Mouse (Mus musculus) 3T3-L1 (cell line): ENCODE measurements at regions not wholly inside any gene's neighbourhood (a gene's known extent, or its start where the extent isn't known, plus 50 kb on each side); places are given as distances from the start of the nearest gene placed in this dataset.
"Not testable (repeated sequence)": the region's sequence is repeated elsewhere in the genome, so short reads cannot be mapped to it uniquely, and the experiment has no call there.

Experiments used
- DNase-seq: peaks from one replicate; pipeline ENCODE4 v3.0.0-alpha.2; 2015; ENCODE audit warnings: low read depth, low spot score

- no peak for DNase-seq
Measured at GRCm38 (mm10) chr10:120284785-120285184, 57.9 kb downstream of the Llph start.

DNA sequence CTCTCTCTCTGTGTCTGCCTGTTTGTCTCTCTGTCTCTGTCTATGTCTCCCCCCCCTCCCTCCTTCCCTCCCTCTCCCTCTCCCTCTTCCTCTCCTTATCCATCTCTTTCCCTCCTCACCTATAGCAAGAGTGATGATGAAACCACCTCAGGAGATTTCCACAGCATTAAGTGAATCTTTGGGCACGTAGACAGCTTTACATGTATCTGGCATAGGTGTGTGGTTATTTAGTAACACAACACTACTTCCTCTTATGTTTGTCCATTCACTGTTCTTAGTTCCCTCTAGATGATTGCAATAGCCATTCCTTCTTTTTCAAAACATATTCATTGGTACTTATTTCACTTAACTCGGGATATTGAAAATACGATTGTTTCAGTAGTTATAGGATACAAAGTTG is 65.0 kb downstream of the Llph start:
- no peak for DNase-seq

GRCm38 (mm10) chr10:120293381-120293780 is 66.5 kb downstream of the Llph start:
- not testable (repeated sequence) for DNase-seq

DNA sequence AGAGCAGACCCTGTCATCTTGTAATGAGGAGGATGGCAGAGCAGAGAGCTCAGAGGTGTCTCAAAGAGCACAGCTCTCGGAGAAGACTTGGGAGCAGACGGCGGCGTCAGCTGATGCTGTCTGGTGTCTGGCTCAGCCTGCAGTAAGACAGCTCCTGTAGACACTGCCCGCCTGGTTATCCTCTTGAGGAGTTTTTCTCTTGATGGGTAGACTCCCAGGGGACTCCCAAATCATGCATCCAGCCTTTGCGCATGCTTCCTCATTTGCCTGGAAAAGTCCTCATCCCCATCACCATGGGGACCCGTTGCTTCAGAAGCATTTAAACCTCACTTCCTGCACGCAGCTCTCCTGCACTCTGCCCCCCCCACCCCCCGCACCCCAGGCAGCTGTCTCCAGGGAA is 67.6 kb downstream of the Llph start:
- no peak for DNase-seq

DNA sequence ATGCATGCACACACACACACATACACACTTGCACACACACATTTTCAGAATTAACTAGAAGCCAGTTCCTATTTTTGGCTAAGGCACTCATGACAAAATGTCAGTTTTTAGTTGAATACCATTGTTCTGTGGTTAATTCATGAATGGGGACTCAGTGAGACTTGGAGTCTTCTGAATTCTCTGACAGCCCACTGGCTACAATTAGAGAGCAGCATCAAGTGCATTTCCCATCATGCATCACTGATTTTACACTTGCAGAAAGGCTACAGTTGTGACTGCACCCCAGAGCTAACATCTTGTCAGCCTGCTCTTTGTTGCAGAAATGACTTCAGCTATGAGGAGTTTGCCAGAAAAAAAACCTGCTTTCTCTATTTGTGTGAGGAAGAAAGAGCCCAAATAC is 70.4 kb downstream of the Llph start:
- DNase-seq, result no peak

- DNase-seq, result peak; percentile 48
Measured at GRCm38 (mm10) chr10:120298293-120298927, 71.5 kb downstream of the Llph start.

GRCm38 (mm10) chr10:120306010-120306409 is 79.1 kb downstream of the Llph start:
- DNase-seq, result peak; percentile 35

DNA sequence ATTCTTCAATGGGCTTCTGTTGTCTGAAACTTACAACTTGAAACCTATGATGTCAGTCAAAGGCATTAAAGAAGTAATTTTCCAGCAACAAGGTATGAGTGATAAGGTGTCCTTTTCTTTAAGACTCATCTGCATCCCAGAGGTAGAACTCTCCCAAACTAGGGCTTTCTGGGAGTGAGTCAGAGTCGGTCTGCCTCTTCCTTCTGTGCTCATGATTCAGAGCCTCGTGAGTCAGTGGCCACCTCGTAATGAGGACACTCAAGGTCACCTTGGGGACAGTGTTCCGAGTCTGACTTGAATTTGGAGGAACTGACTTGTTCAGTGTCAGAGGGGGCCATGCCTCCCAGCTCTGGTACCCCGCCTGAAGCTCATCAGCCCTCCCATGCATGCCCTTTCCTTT is 81.8 kb downstream of the Llph start:
- DNase-seq, result peak; percentile 89
